Mouse (Mus musculus) MEL (cell line): ENCODE data around the gene Dapk1. TPM values are rescaled to one million over a fixed set of nuclear protein-coding genes. Genes with fewer than 3 reads are reported as not detected.

ENCODE experiments used
- DNase-seq: peaks from one replicate; pipeline ENCODE4 v3.0.0; 2011; ENCODE audit warnings: low read depth, low spot score
- H3K27ac ChIP-seq: 2 replicates; pipeline ENCODE4 v1.5.1; 2012; ENCODE audit warnings: low read depth, mild to moderate bottlenecking, control low read depth, low read length, moderate library complexity; ENCODE audit not compliant: control insufficient read depth
- H3K27me3 ChIP-seq, 2 experiments: fragments of 150-350 bp in 1 of 2; sonication (generic) in 1 of 2; 2 replicates each; pipeline ENCODE4 v1.6.1; 2012; ENCODE audit warnings: low read length in 2 of 2, mild to moderate bottlenecking in 2 of 2, improper control_type of control experiment in 1 of 2, moderate library complexity in 1 of 2; ENCODE audit not compliant: insufficient read depth in 2 of 2, control insufficient read depth in 1 of 2
- H3K36me3 ChIP-seq, 2 experiments: 2 replicates each; pipeline ENCODE4 v1.6.1; 2012 to 2014; ENCODE audit warnings: low read length in 2 of 2, improper control_type of control experiment in 1 of 2, inconsistent platforms in 1 of 2, mild to moderate bottlenecking in 1 of 2; ENCODE audit not compliant: insufficient read depth in 2 of 2, control insufficient read depth in 1 of 2
- H3K4me1 ChIP-seq, 2 experiments: fragments of 150-350 bp in 1 of 2; sonication (generic) in 1 of 2; 2 replicates each; pipeline ENCODE4 v1.6.1; 2012; ENCODE audit warnings: low read length in 2 of 2, improper control_type of control experiment in 1 of 2, mild to moderate bottlenecking in 1 of 2; ENCODE audit not compliant: insufficient read depth in 2 of 2, control insufficient read depth in 1 of 2
- H3K4me3 ChIP-seq, 2 experiments: fragments of 150-350 bp in 1 of 2; sonication (generic) in 1 of 2; 2 replicates each; pipeline ENCODE4 v1.5.1; 2012; ENCODE audit warnings: low read depth in 2 of 2, low read length in 2 of 2, mild to moderate bottlenecking in 2 of 2, moderate library complexity in 2 of 2, control low read depth in 1 of 2, improper control_type of control experiment in 1 of 2; ENCODE audit not compliant: control insufficient read depth in 1 of 2, insufficient read depth in 1 of 2
- H3K79me2 ChIP-seq: 2 replicates; pipeline ENCODE4 v1.6.1; 2012; ENCODE audit warnings: mild to moderate bottlenecking, low read length, moderate library complexity; ENCODE audit not compliant: control insufficient read depth, poor library complexity, insufficient read depth
- H3K9ac ChIP-seq: 2 replicates; pipeline ENCODE4 v1.6.1; 2012; ENCODE audit warnings: low read depth, mild to moderate bottlenecking, control low read depth, low read length, moderate library complexity; ENCODE audit not compliant: control insufficient read depth, poor library complexity, severe bottlenecking
- H3K9me3 ChIP-seq: fragments of 150-350 bp; sonication (generic); replicated peaks from 2 replicates; pipeline ENCODE4 v1.6.1; 2012; ENCODE audit warnings: mild to moderate bottlenecking, low read length, improper control_type of control experiment, moderate library complexity; ENCODE audit not compliant: insufficient read depth
- CTCF ChIP-seq, 3 experiments: IDR thresholded peaks in 2 of 3; conservative IDR thresholded peaks in 1 of 3; 2 replicates each; pipeline ENCODE4 v1.5.1; 2011 to 2012; ENCODE audit warnings: low read length in 3 of 3, low read depth in 2 of 3, mild to moderate bottlenecking in 2 of 3, improper control_type of control experiment in 1 of 3, inconsistent platforms in 1 of 3, mixed read lengths in 1 of 3, moderate library complexity in 1 of 3; ENCODE audit not compliant: control insufficient read depth in 1 of 3, insufficient read depth in 1 of 3, poor library complexity in 1 of 3, severe bottlenecking in 1 of 3
- ETS1 ChIP-seq: IDR thresholded peaks from 2 replicates; pipeline ENCODE4 v1.6.1; 2012; ENCODE audit warnings: low read depth, mild to moderate bottlenecking, inconsistent platforms, low read length, improper control_type of control experiment, moderate library complexity
- GABPA ChIP-seq: IDR thresholded peaks from 2 replicates; pipeline ENCODE4 v1.6.1; 2012; ENCODE audit warnings: low read depth, mild to moderate bottlenecking, inconsistent platforms, low read length, improper control_type of control experiment, moderate library complexity
- GATA1 ChIP-seq: IDR thresholded peaks from 2 replicates; pipeline ENCODE4 v1.6.1; 2011; ENCODE audit warnings: low read depth, low read length, improper control_type of control experiment
- JUND ChIP-seq: IDR thresholded peaks from 2 replicates; pipeline ENCODE4 v1.6.1; 2011; ENCODE audit warnings: low read depth, mild to moderate bottlenecking, improper control_type of control experiment, low read length
- KAT2A ChIP-seq: conservative IDR thresholded peaks from 2 replicates; pipeline ENCODE4 v1.6.1; 2012; ENCODE audit warnings: low read depth, low read length, improper control_type of control experiment, inconsistent platforms
- MAFK ChIP-seq: IDR thresholded peaks from 2 replicates; pipeline ENCODE4 v1.6.1; 2011; ENCODE audit warnings: low read depth, mild to moderate bottlenecking, low read length, improper control_type of control experiment, borderline replicate concordance
- MEF2A ChIP-seq: IDR thresholded peaks from 2 replicates; pipeline ENCODE4 v1.6.1; 2014; ENCODE audit warnings: low read depth, mild to moderate bottlenecking, inconsistent platforms, low read length, improper control_type of control experiment; ENCODE audit not compliant: poor library complexity, insufficient replicate concordance, severe bottlenecking; ENCODE audit errors: extremely low read depth
- MXI1 ChIP-seq: IDR thresholded peaks from 2 replicates; pipeline ENCODE4 v1.6.1; 2011; ENCODE audit warnings: mild to moderate bottlenecking, low read depth, low read length, improper control_type of control experiment
- MYB ChIP-seq: IDR thresholded peaks from 2 replicates; pipeline ENCODE4 v1.6.1; 2011; ENCODE audit warnings: mild to moderate bottlenecking, low read depth, low read length, improper control_type of control experiment
- MYC ChIP-seq: IDR thresholded peaks from 2 replicates; pipeline ENCODE4 v1.6.1; 2011; ENCODE audit warnings: low read depth, mild to moderate bottlenecking, low read length, improper control_type of control experiment, moderate library complexity
- NELFE ChIP-seq: IDR thresholded peaks from 2 replicates; pipeline ENCODE4 v1.6.1; 2011; ENCODE audit warnings: low read depth, low read length, improper control_type of control experiment
- POLR2AphosphoS2 ChIP-seq: IDR thresholded peaks from 2 replicates; pipeline ENCODE4 v1.6.1; 2011; ENCODE audit warnings: low read length, improper control_type of control experiment
- RCOR1 ChIP-seq: IDR thresholded peaks from 2 replicates; pipeline ENCODE4 v1.6.1; 2012; ENCODE audit warnings: low read depth, mild to moderate bottlenecking, inconsistent platforms, low read length, improper control_type of control experiment
- SIN3A ChIP-seq: IDR thresholded peaks from 2 replicates; pipeline ENCODE4 v1.6.1; 2012; ENCODE audit warnings: low read length, improper control_type of control experiment, inconsistent platforms
- SMC3 ChIP-seq: IDR thresholded peaks from 2 replicates; pipeline ENCODE4 v1.6.1; 2011; ENCODE audit warnings: low read depth, low read length, improper control_type of control experiment
- TAL1 ChIP-seq: IDR thresholded peaks from 2 replicates; pipeline ENCODE4 v1.6.1; 2012; ENCODE audit warnings: mild to moderate bottlenecking, inconsistent platforms, low read length, moderate library complexity, mixed read lengths
- TBP ChIP-seq: IDR thresholded peaks from 2 replicates; pipeline ENCODE4 v1.8.0; 2011; ENCODE audit warnings: low read depth, low read length, improper control_type of control experiment
- UBTF ChIP-seq: IDR thresholded peaks from 2 replicates; pipeline ENCODE4 v1.6.1; 2012; ENCODE audit warnings: low read depth, mild to moderate bottlenecking, inconsistent platforms, low read length, improper control_type of control experiment, moderate library complexity, borderline replicate concordance; ENCODE audit not compliant: insufficient read depth
- USF2 ChIP-seq, 2 experiments: IDR thresholded peaks; 2 replicates each; pipeline ENCODE4 v1.6.1; 2011 to 2012; ENCODE audit warnings: improper control_type of control experiment in 2 of 2, low read length in 2 of 2, borderline replicate concordance in 1 of 2, inconsistent platforms in 1 of 2, low read depth in 1 of 2, mild to moderate bottlenecking in 1 of 2; ENCODE audit not compliant: insufficient read depth in 1 of 2
- ZC3H11A ChIP-seq: IDR thresholded peaks from 2 replicates; pipeline ENCODE4 v1.6.1; 2012; ENCODE audit warnings: low read depth, mild to moderate bottlenecking, inconsistent platforms, low read length, improper control_type of control experiment
- ZKSCAN1 ChIP-seq: IDR thresholded peaks from 2 replicates; pipeline ENCODE4 v1.6.1; 2012; ENCODE audit warnings: low read depth, mild to moderate bottlenecking, inconsistent platforms, low read length, improper control_type of control experiment, moderate library complexity
- polyA plus RNA-seq, 2 experiments: library from polyadenylated mRNA; stranded (reverse) in 1 of 2; unstranded in 1 of 2; fragments of >175 nt in 1 of 2; fragments of >200 nt in 1 of 2; gene quantifications; 2 replicates each; pipeline versions ENCODE4 v1.2.1 to v1.2.4; 2012; ENCODE audit warnings: low replicate concordance in 2 of 2, low read depth in 1 of 2; ENCODE audit not compliant: insufficient read length in 2 of 2, insufficient read depth in 1 of 2, missing spikeins in 1 of 2
- total RNA-seq: library from RNA; depleted of rRNA; stranded (reverse); fragments of 300-350 nt; gene quantifications from 2 replicates; pipeline ENCODE4 v1.2.3, GENCODE M21; 2012

The Dapk1 gene
- total and polyA plus RNA-seq, 3 experiments, result 5.1 to 8.2 TPM; not detected in 1

- no peaks in the 10 kb centered on the region for H3K27me3 ChIP-seq
- no peak for TF ChIP-seq USF2 (IDR thresholded peaks at IDR 0.05; ENCODE audit: borderline replicate concordance in 1 of 2, insufficient read depth in 1 of 2, low read depth in 1 of 2, low read length in 2 of 2)
- no peak for TF ChIP-seq ZKSCAN1
- TF ChIP-seq KAT2A, result no peak
- TF ChIP-seq TBP, result no peak
- TF ChIP-seq ZC3H11A, result no peak
- no peak for TF ChIP-seq CTCF (IDR thresholded peaks at IDR 0.05 in 2 of 3, conservative IDR thresholded peaks at IDR 0.05 in 1 of 3; ENCODE audit: control insufficient read depth in 1 of 3, insufficient read depth in 1 of 3, low read depth in 2 of 3, low read length in 3 of 3, poor library complexity in 1 of 3, severe bottlenecking in 1 of 3)
- no peak for TF ChIP-seq MEF2A
- no peak for TF ChIP-seq MYB
- TF ChIP-seq UBTF, result no peak
- TF ChIP-seq MAFK, result no peak
- TF ChIP-seq POLR2AphosphoS2, result no peak
- TF ChIP-seq MYC, result no peak
- TF ChIP-seq SIN3A, result no peak
- TF ChIP-seq, all 39 proteins: peak for 0
- Histone ChIP-seq H3K9me3 (no peaks in the 10 kb centered on the region), H3K36me3 (no peaks in the 10 kb centered on the region), H3K9ac (no peak overlapping the region), H3K27ac (no peak overlapping the region), H3K4me1 (no peaks in the 10 kb centered on the region), H3K79me2 (no peaks in the 10 kb centered on the region), H3K4me3 (no peak overlapping the region)
- no peak for DNase-seq
Measured at GRCm38 (mm10) chr13:60713537-60713936, 111.8 kb downstream of the Dapk1 start.

GRCm38 (mm10) chr13:60716107-60716506 lies 114.4 kb downstream of the Dapk1 start:
- H3K27ac ChIP-seq, result no peak overlapping the region
- no peaks in the 10 kb centered on the region for H3K27me3 ChIP-seq
- no peak overlapping the region for H3K4me3 ChIP-seq
- no peaks in the 10 kb centered on the region for H3K79me2 ChIP-seq
- no peaks in the 10 kb centered on the region for H3K4me1 ChIP-seq
- H3K36me3 ChIP-seq, result no peaks in the 10 kb centered on the region
- no peak overlapping the region for H3K9ac ChIP-seq
- no peaks in the 10 kb centered on the region for H3K9me3 ChIP-seq
- DNase-seq, result no peak
- TF ChIP-seq POLR2AphosphoS2 (no peak), JUND (no peak), RCOR1 (no peak), MXI1 (no peak), MAFK (no peak), ETS1 (no peak), USF2 (IDR thresholded peaks at IDR 0.05; ENCODE audit: borderline replicate concordance in 1 of 2, insufficient read depth in 1 of 2, low read depth in 1 of 2, low read length in 2 of 2) (no peak), SMC3 (no peak), MEF2A (no peak), GABPA (no peak), GATA1 (no peak), NELFE (no peak), TAL1 (no peak), SIN3A (no peak), TBP (no peak)
